Mouse (Mus musculus) B cell, adult 62 days (primary cell): ENCODE measurements around the gene F12. TPM values are rescaled to one million over a fixed set of nuclear protein-coding genes. Genes with fewer than 3 reads are reported as not detected.

Experiments
- total RNA-seq: library from RNA; stranded (reverse); gene quantifications from 4 replicates; pipeline ENCODE4 v1.2.4, GENCODE M21; 2023

Gene F12
- total RNA-seq: 1.7 to 3.4 TPM (median 2.1 TPM) in 4 replicates

DNA sequence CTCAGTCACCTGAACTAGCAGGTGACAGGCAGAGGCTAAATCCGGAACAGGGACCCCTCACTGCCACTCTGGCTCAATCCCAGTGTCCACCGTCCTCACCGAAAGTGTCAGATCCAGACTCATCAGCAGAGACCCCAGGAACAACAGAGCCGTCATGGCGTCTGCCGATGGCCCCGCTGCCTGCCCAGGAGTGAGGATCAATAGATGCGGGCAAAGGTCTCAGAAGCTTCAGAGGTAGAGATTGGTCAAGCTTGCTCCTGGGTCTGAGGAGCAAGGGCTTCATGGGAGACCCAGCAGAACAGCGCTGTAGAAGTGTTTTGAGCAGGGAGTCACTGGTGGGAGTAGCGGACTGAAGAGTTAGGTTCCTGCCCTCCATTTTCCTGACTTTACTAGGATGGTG, at the start of gene F12:
Gene F12 (minus strand): TSS at position 181 of the 400 bp plus-strand sequence.

DNA sequence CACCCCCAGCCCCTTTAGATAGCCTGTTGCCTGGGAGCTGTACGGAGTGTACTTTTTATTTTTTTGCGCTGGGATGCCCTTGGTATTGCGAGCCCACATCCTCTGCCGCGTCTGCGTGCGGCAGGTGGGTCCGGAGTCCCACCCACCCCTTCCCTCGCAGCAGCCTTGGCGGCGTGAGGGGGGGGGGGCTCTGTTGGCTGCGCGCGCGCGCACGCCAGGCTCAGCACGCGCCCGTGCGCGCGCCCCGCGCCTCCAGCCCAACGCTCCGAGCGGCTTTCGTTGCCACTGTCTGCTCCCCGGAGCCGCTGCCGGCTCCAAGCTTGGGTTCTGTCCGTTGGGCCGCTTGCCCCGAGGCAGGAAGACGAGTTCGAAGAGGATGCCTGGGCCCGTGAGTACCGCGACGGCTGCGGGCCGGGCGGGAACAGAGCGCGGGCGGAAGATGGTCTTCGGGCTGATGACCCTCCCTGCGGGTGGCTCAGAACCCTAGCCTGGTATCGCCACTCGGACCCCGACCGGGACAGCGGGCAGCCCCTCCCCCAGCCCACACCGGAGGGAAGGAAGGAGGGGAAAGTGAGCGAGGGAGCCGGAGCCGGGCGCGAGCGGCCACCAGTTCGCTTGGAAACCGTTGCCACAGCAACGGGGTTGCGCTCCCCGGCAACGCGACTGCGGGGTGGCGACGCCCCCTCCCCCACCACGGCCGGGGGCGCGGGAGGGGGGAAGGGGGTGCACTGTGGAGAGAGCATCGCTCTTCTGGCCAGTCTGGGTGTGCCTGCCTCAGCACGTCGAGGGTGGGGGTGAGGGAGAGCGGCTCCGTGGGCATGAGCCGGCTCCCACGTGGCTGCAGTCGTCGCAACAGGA, 37.7 kb upstream of the F12 start, which contains the start of gene Prr7:
Gene Prr7 (plus strand): TSS at position 241 of the 858 bp plus-strand sequence.

GRCm38 (mm10) chr13:55444937-55445315, 18.3 kb upstream of the F12 start, which contains the start of gene Grk6:
Grk6 (plus strand) TSS chr13:55445072.

GRCm38 (mm10) chr13:55414743-55415380, 11.7 kb downstream of the F12 start, which contains the start of gene Pfn3:
Pfn3 (minus strand) TSS chr13:55415232.

GRCm38 (mm10) chr13:55398088-55398487, 28.5 kb downstream of the F12 start, which contains the start of gene Slc34a1:
Slc34a1 (plus strand) TSS chr13:55398187.

DNA sequence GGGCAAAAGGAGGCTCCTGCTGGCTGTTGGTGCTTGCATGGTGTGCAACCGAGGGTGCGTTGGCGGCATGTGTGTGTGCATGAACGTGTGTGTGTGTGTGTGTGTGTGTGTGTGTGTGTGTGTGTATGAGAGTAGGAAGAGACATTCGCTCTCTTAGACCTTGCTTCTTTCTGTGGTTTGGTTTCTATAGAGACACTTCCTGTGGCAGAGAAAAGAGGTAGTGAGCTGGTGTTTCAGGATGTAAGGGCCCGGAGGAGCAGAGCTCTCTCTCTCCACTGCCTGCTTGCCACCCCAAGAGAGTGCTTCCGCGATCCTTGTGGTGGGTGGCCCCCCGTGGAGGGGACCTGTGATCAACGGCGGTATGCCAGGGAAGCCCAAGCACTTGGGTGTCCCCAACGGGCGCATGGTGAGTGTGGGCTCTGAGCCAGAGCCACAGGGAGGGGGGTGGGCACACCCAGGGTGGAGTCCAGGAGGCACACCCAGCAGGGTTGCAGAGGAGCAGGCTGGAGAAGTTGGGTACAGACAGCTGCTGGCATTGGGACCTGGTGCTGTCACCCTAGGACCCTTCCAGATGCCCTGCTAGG, 57.0 kb downstream of the F12 start, which contains the start of gene Rgs14:
Gene Rgs14 (plus strand): TSS at position 202 of the 584 bp plus-strand sequence.

Other genes starting within 250 kb of the F12 start
- gene Nsd1, start 217.0 kb downstream of the F12 start, total RNA-seq: 189 to 199 TPM (median 192 TPM) in 4 replicates
- gene Prelid1, start 106.3 kb downstream of the F12 start, total RNA-seq: 127 to 141 TPM (median 134 TPM) in 4 replicates
- gene Rab24, start 104.8 kb downstream of the F12 start, total RNA-seq: 52.1 to 59.6 TPM (median 56.7 TPM) in 4 replicates
- 0.40 to 1.3 TPM (median 0.82 TPM) in 4 replicates for gene Mxd3, start 97.0 kb downstream of the F12 start, total RNA-seq
- gene Lman2, start 64.0 kb downstream of the F12 start, total RNA-seq: 110 to 117 TPM (median 115 TPM) in 4 replicates
- gene Rgs14, start 57.1 kb downstream of the F12 start, total RNA-seq: 70.0 to 75.1 TPM (median 71.6 TPM) in 4 replicates
- 0.34 to 0.57 TPM in 2 of 4 replicates, not detected in the others for gene Slc34a1, start 28.6 kb downstream of the F12 start, total RNA-seq
- gene Pfn3, start 11.6 kb downstream of the F12 start, total RNA-seq: not detected in 4 replicates
- 450 to 472 TPM (median 456 TPM) in 4 replicates for gene Grk6, start 18.3 kb upstream of the F12 start, total RNA-seq
- gene Prr7, start 37.5 kb upstream of the F12 start, total RNA-seq: 35.7 to 43.7 TPM (median 39.2 TPM) in 4 replicates
- gene Dbn1, start 61.3 kb upstream of the F12 start, total RNA-seq: 0.22 to 0.52 TPM (median 0.36 TPM) in 4 replicates
- 27.3 to 33.8 TPM (median 28.3 TPM) in 4 replicates for gene Pdlim7, start 86.9 kb upstream of the F12 start, total RNA-seq
- gene Dok3, start 102.5 kb upstream of the F12 start, total RNA-seq: 301 to 339 TPM (median 308 TPM) in 4 replicates
- 135 to 141 TPM (median 138 TPM) in 4 replicates for gene Ddx41, start 109.9 kb upstream of the F12 start, total RNA-seq
- gene Fam193b, start 144.3 kb upstream of the F12 start, total RNA-seq: 147 to 156 TPM (median 152 TPM) in 4 replicates
- gene Tmed9, start 146.9 kb upstream of the F12 start, total RNA-seq: 84.0 to 89.7 TPM (median 88.8 TPM) in 4 replicates
- 19.4 to 21.3 TPM (median 21.0 TPM) in 4 replicates for gene B4galt7, start 173.1 kb upstream of the F12 start, total RNA-seq
- 18.0 to 23.1 TPM (median 19.1 TPM) in 4 replicates for gene Caml, start 196.2 kb upstream of the F12 start, total RNA-seq
- 96.1 to 100.0 TPM (median 99.8 TPM) in 4 replicates for gene Ddx46, start 208.2 kb upstream of the F12 start, total RNA-seq